Mouse (Mus musculus): ENCODE measurements around the gene 1810055G02Rik. TPM values are rescaled to one million over a fixed set of nuclear protein-coding genes. Genes with fewer than 3 reads are reported as not detected.
A peak's percentile ranks its signal among the peaks of the same experiment; 100 is the strongest.

Gene 1810055G02Rik
- total and polyA plus RNA-seq, 3 experiments: 22.4 to 32.3 TPM; not detected in 1

- Histone ChIP-seq H3K9ac (ENCODE audit: control insufficient read depth, low read depth, low read length, poor library complexity, severe bottlenecking) (no peak overlapping the region), H3K9me3 (replicated peaks; ENCODE audit: insufficient read depth, low read length) (no peaks in the 10 kb centered on the region), H3K27me3 (ENCODE audit: control insufficient read depth in 1 of 2, insufficient read depth in 2 of 2, low read length in 2 of 2) (no peaks in the 10 kb centered on the region), H3K4me3 (ENCODE audit: control insufficient read depth in 1 of 2, insufficient read depth in 1 of 2, low read depth in 2 of 2, low read length in 2 of 2) (no peak overlapping the region), H3K4me1 (ENCODE audit: control insufficient read depth in 1 of 2, insufficient read depth in 2 of 2, low read length in 2 of 2) (peaks cover 3 to 17% of the 10 kb centered on the region in 2 experiments; a peak in 3 of 4 replicates), H3K27ac (ENCODE audit: control insufficient read depth, low read depth, low read length) (no peak overlapping the region), H3K79me2 (ENCODE audit: control insufficient read depth, insufficient read depth, low read length, poor library complexity) (peaks cover 24% of the 10 kb centered on the region), H3K36me3 (ENCODE audit: control insufficient read depth in 1 of 2, insufficient read depth in 2 of 2, low read length in 2 of 2) (no peaks in the 10 kb centered on the region; a peak in 1 of 4 replicates)
- peak; percentile 61 for DNase-seq (ENCODE audit: low read depth, low spot score)
- TF ChIP-seq TBP (IDR thresholded peaks at IDR 0.05; ENCODE audit: low read depth, low read length) (no peak), EP300 (IDR thresholded peaks at IDR 0.05; ENCODE audit: low read depth in 1 of 2, low read length in 2 of 2) (no peak), ZC3H11A (IDR thresholded peaks at IDR 0.05; ENCODE audit: low read depth, low read length) (no peak), UBTF (IDR thresholded peaks at IDR 0.05; ENCODE audit: borderline replicate concordance, insufficient read depth, low read depth, low read length) (no peak), CHD2 (IDR thresholded peaks at IDR 0.05; ENCODE audit: low read length) (no peak; the same call in 1 of the 2 replicates), MXI1 (IDR thresholded peaks at IDR 0.05; ENCODE audit: low read depth, low read length) (no peak), POLR2AphosphoS5 (IDR thresholded peaks at IDR 0.05; ENCODE audit: borderline replicate concordance, low read depth, low read length) (no peak)
Observed at GRCm38 (mm10) chr19:3687676-3688171, 20.4 kb upstream of the 1810055G02Rik start.

GRCm38 (mm10) chr19:3691337-3691736 is 16.8 kb upstream of the 1810055G02Rik start:
- Histone ChIP-seq H3K36me3 (ENCODE audit: control insufficient read depth in 1 of 2, insufficient read depth in 2 of 2, low read length in 2 of 2) (no peaks in the 10 kb centered on the region; a peak in 1 of 4 replicates), H3K4me3 (ENCODE audit: control insufficient read depth in 1 of 2, insufficient read depth in 1 of 2, low read depth in 2 of 2, low read length in 2 of 2) (no peak overlapping the region), H3K9ac (ENCODE audit: control insufficient read depth, low read depth, low read length, poor library complexity, severe bottlenecking) (no peak overlapping the region), H3K79me2 (ENCODE audit: control insufficient read depth, insufficient read depth, low read length, poor library complexity) (no peaks in the 10 kb centered on the region), H3K4me1 (ENCODE audit: control insufficient read depth in 1 of 2, insufficient read depth in 2 of 2, low read length in 2 of 2) (peaks cover 0 to 10% of the 10 kb centered on the region in 2 experiments; a peak in 2 of 4 replicates), H3K9me3 (replicated peaks; ENCODE audit: insufficient read depth, low read length) (no peaks in the 10 kb centered on the region), H3K27me3 (ENCODE audit: control insufficient read depth in 1 of 2, insufficient read depth in 2 of 2, low read length in 2 of 2) (no peaks in the 10 kb centered on the region), H3K27ac (ENCODE audit: control insufficient read depth, low read depth, low read length) (no peak overlapping the region)
- no peak for TF ChIP-seq CHD2 (IDR thresholded peaks at IDR 0.05; ENCODE audit: low read length)
- no peak for TF ChIP-seq CHD1 (IDR thresholded peaks at IDR 0.05; ENCODE audit: low read depth, low read length)
- TF ChIP-seq POLR2A (IDR thresholded peaks at IDR 0.05; ENCODE audit: control insufficient read depth in 1 of 2, insufficient read depth in 1 of 2, low read depth in 1 of 2, low read length in 2 of 2, poor library complexity in 1 of 2): no peak
- no peak for TF ChIP-seq USF1 (IDR thresholded peaks at IDR 0.05; ENCODE audit: low read depth, low read length)
- TF ChIP-seq SIN3A (IDR thresholded peaks at IDR 0.05; ENCODE audit: low read length): no peak
- no peak for TF ChIP-seq TCF12 (IDR thresholded peaks at IDR 0.05; ENCODE audit: low read depth, low read length)
- TF ChIP-seq UBTF (IDR thresholded peaks at IDR 0.05; ENCODE audit: borderline replicate concordance, insufficient read depth, low read depth, low read length): no peak
- TF ChIP-seq POLR2AphosphoS5 (IDR thresholded peaks at IDR 0.05; ENCODE audit: borderline replicate concordance, low read depth, low read length): no peak
- no peak for TF ChIP-seq ZNF384 (IDR thresholded peaks at IDR 0.05; ENCODE audit: low read depth, low read length)
- no peak for TF ChIP-seq KAT2A (conservative IDR thresholded peaks at IDR 0.05; ENCODE audit: low read depth, low read length)
- no peak for TF ChIP-seq MAZ (IDR thresholded peaks at IDR 0.05; ENCODE audit: low read depth, low read length)
- TF ChIP-seq ZKSCAN1 (IDR thresholded peaks at IDR 0.05; ENCODE audit: low read depth, low read length): no peak
- TF ChIP-seq CTCF (IDR thresholded peaks at IDR 0.05 in 2 of 3, conservative IDR thresholded peaks at IDR 0.05 in 1 of 3; ENCODE audit: control insufficient read depth in 1 of 3, insufficient read depth in 1 of 3, low read depth in 2 of 3, low read length in 3 of 3, poor library complexity in 1 of 3, severe bottlenecking in 1 of 3): no peak
- no peak for TF ChIP-seq MYC (IDR thresholded peaks at IDR 0.05; ENCODE audit: low read depth, low read length)
- no peak for TF ChIP-seq NRF1 (IDR thresholded peaks at IDR 0.05; ENCODE audit: insufficient read depth, low read depth, low read length, poor library complexity, severe bottlenecking)
- TF ChIP-seq MYB (IDR thresholded peaks at IDR 0.05; ENCODE audit: low read depth, low read length): no peak
- no peak for TF ChIP-seq NELFE (IDR thresholded peaks at IDR 0.05; ENCODE audit: low read depth, low read length)
- TF ChIP-seq ELF1 (IDR thresholded peaks at IDR 0.05; ENCODE audit: low read depth, low read length): no peak
- no peak for TF ChIP-seq MXI1 (IDR thresholded peaks at IDR 0.05; ENCODE audit: low read depth, low read length)
- DNase-seq (ENCODE audit: low read depth, low spot score): no peak
